Mouse (Mus musculus) stomach, postnatal 0 days (tissue): ENCODE data around the gene Olfr618.

Experiments
- CTCF ChIP-seq: IDR thresholded peaks from 2 replicates; pipeline ENCODE4 v1.5.1; 2016; ENCODE audit warnings: antibody characterized with exemption, low read depth, mild to moderate bottlenecking, moderate library complexity
- EP300 ChIP-seq: optimal IDR thresholded peaks from 2 replicates; pipeline ENCODE3; 2016; ENCODE audit warnings: antibody characterized with exemption

GRCm38 (mm10) chr7:103636795-103637194 lies 46.9 kb downstream of the Olfr618 start:
- TF ChIP-seq CTCF, result no peak
- TF ChIP-seq EP300, result no peak
